Mouse (Mus musculus): ENCODE results near the gene Dglucy. TPM values are rescaled to one million over a fixed set of nuclear protein-coding genes. Genes with fewer than 3 reads are reported as not detected.

Gene Dglucy
- polyA plus RNA-seq, 1 experiment: 7.4 TPM

- TF ChIP-seq CTCF (IDR thresholded peaks at IDR 0.05; ENCODE audit: borderline replicate concordance, insufficient read depth, low read depth, low read length) (peak; percentile 53; the same call in 1 of the 2 replicates), POLR2A (IDR thresholded peaks at IDR 0.05; ENCODE audit: borderline replicate concordance, insufficient read depth, low read length) (no peak)
- Histone ChIP-seq H3K27me3 (ENCODE audit: control insufficient read depth, insufficient read depth, low read length) (no peaks in the 10 kb centered on the region), H3K4me1 (ENCODE audit: control insufficient read depth, insufficient read depth, low read length) (peaks cover 14% of the 10 kb centered on the region), H3K27ac (ENCODE audit: insufficient read depth, low read length) (no peak overlapping the region), H3K4me3 (replicated peaks; ENCODE audit: insufficient read depth, low read depth, low read length) (no peak overlapping the region)
- DNase-seq: peak; percentile 50 to 78
- WGBS: 27% methylated on average over 14 of the region's 14 CpGs
Observed at GRCm38 (mm10) chr12:100925644-100926619, 147.1 kb downstream of the Dglucy start.

GRCm38 (mm10) chr12:100928286-100928685, 149.4 kb downstream of the Dglucy start:
- Histone ChIP-seq H3K4me3 (replicated peaks; ENCODE audit: insufficient read depth, low read depth, low read length) (no peak overlapping the region), H3K27me3 (ENCODE audit: control insufficient read depth, insufficient read depth, low read length) (no peaks in the 10 kb centered on the region), H3K4me1 (ENCODE audit: control insufficient read depth, insufficient read depth, low read length) (peaks cover 7% of the 10 kb centered on the region), H3K27ac (ENCODE audit: insufficient read depth, low read length) (no peak overlapping the region)
- TF ChIP-seq CTCF (IDR thresholded peaks at IDR 0.05; ENCODE audit: borderline replicate concordance, insufficient read depth, low read depth, low read length) (no peak), POLR2A (IDR thresholded peaks at IDR 0.05; ENCODE audit: borderline replicate concordance, insufficient read depth, low read length) (no peak)
- DNase-seq: no peak
- 94% methylated on average over 9 of the region's 9 CpGs for WGBS

- Histone ChIP-seq H3K4me3 (replicated peaks; ENCODE audit: insufficient read depth, low read depth, low read length) (no peak overlapping the region), H3K27ac (ENCODE audit: insufficient read depth, low read length) (no peak overlapping the region), H3K27me3 (ENCODE audit: control insufficient read depth, insufficient read depth, low read length) (no peaks in the 10 kb centered on the region), H3K4me1 (ENCODE audit: control insufficient read depth, insufficient read depth, low read length) (no peaks in the 10 kb centered on the region)
- no peak for DNase-seq
- WGBS: 92% methylated on average over 14 of the region's 14 CpGs
- no peak for TF ChIP-seq CTCF (IDR thresholded peaks at IDR 0.05; ENCODE audit: borderline replicate concordance, insufficient read depth, low read depth, low read length)
- TF ChIP-seq POLR2A (IDR thresholded peaks at IDR 0.05; ENCODE audit: borderline replicate concordance, insufficient read depth, low read length): no peak
Observed at GRCm38 (mm10) chr12:100931653-100932052, 152.8 kb downstream of the Dglucy start.

- H3K4me3 ChIP-seq (replicated peaks; ENCODE audit: insufficient read depth, low read depth, low read length): no peak overlapping the region
- 88% methylated on average over 5 of the region's 5 CpGs for WGBS
- DNase-seq: no peak
- H3K27ac ChIP-seq (ENCODE audit: insufficient read depth, low read length): no peak overlapping the region
- no peaks in the 10 kb centered on the region for H3K4me1 ChIP-seq (ENCODE audit: control insufficient read depth, insufficient read depth, low read length)
- H3K27me3 ChIP-seq (ENCODE audit: control insufficient read depth, insufficient read depth, low read length): no peaks in the 10 kb centered on the region
- no peak for TF ChIP-seq POLR2A (IDR thresholded peaks at IDR 0.05; ENCODE audit: borderline replicate concordance, insufficient read depth, low read length)
- no peak for TF ChIP-seq CTCF (IDR thresholded peaks at IDR 0.05; ENCODE audit: borderline replicate concordance, insufficient read depth, low read depth, low read length)
Observed at GRCm38 (mm10) chr12:100934796-100935195, 155.9 kb downstream of the Dglucy start.

GRCm38 (mm10) chr12:100936116-100936515, 157.3 kb downstream of the Dglucy start:
- 15% methylated on average over 2 of the region's 2 CpGs for WGBS
- TF ChIP-seq POLR2A (IDR thresholded peaks at IDR 0.05; ENCODE audit: borderline replicate concordance, insufficient read depth, low read length) (no peak), CTCF (IDR thresholded peaks at IDR 0.05; ENCODE audit: borderline replicate concordance, insufficient read depth, low read depth, low read length) (peak; percentile 96)
- Histone ChIP-seq H3K4me1 (ENCODE audit: control insufficient read depth, insufficient read depth, low read length) (no peaks in the 10 kb centered on the region), H3K27ac (ENCODE audit: insufficient read depth, low read length) (no peak overlapping the region), H3K4me3 (replicated peaks; ENCODE audit: insufficient read depth, low read depth, low read length) (no peak overlapping the region), H3K27me3 (ENCODE audit: control insufficient read depth, insufficient read depth, low read length) (no peaks in the 10 kb centered on the region)
- DNase-seq: peak; percentile 62 to 80

GRCm38 (mm10) chr12:100936737-100937136, 157.9 kb downstream of the Dglucy start:
- no peak overlapping the region for H3K4me3 ChIP-seq (replicated peaks; ENCODE audit: insufficient read depth, low read depth, low read length)
- no peaks in the 10 kb centered on the region for H3K4me1 ChIP-seq (ENCODE audit: control insufficient read depth, insufficient read depth, low read length)
- no peak for DNase-seq
- no peak for TF ChIP-seq POLR2A (IDR thresholded peaks at IDR 0.05; ENCODE audit: borderline replicate concordance, insufficient read depth, low read length)
- no peak for TF ChIP-seq CTCF (IDR thresholded peaks at IDR 0.05; ENCODE audit: borderline replicate concordance, insufficient read depth, low read depth, low read length)
- 72% methylated on average over 4 of the region's 4 CpGs for WGBS
- no peak overlapping the region for H3K27ac ChIP-seq (ENCODE audit: insufficient read depth, low read length)
- no peaks in the 10 kb centered on the region for H3K27me3 ChIP-seq (ENCODE audit: control insufficient read depth, insufficient read depth, low read length)

GRCm38 (mm10) chr12:100937441-100938360, 158.8 kb downstream of the Dglucy start:
- WGBS: 47% methylated on average over 21 of the region's 21 CpGs
- DNase-seq: no peak
- H3K27ac ChIP-seq (ENCODE audit: insufficient read depth, low read length): no peak overlapping the region

More at GRCm38 (mm10) chr12:100937441-100938360, 158.8 kb downstream of the Dglucy start:
- Histone ChIP-seq H3K4me3 (replicated peaks; ENCODE audit: insufficient read depth, low read depth, low read length) (no peak overlapping the region), H3K4me1 (ENCODE audit: control insufficient read depth, insufficient read depth, low read length) (no peaks in the 10 kb centered on the region), H3K27me3 (ENCODE audit: control insufficient read depth, insufficient read depth, low read length) (no peaks in the 10 kb centered on the region)
- TF ChIP-seq CTCF (IDR thresholded peaks at IDR 0.05; ENCODE audit: borderline replicate concordance, insufficient read depth, low read depth, low read length): no peak
- TF ChIP-seq POLR2A (IDR thresholded peaks at IDR 0.05; ENCODE audit: borderline replicate concordance, insufficient read depth, low read length): no peak

All from cerebellum, adult 2 months (tissue).